Mouse (Mus musculus): ENCODE results near the gene Cd22.
"Not testable (repeated sequence)": the region's sequence is repeated elsewhere in the genome, so short reads cannot be mapped to it uniquely, and the experiment has no call there.

Cd22 gene

DNA sequence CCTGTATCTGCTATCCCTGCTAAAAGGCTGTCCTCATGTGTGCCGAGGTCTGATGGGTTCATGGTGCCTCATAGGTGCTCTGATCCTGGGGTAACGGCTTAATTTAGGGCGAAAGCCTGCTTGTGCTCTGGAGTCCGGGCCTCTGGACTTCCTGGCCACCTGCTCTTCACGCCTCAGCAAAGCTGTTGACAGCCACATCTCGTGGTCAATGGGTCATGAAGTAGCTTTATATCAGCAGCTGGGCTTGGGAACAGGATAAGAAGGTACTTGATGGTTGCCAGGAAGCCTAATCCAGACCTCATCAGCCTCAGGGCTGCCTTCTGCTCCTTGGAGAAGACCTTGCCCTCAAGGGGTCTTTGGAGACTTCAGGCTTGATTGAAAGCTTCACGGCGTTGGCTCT lies 16.8 kb downstream of the Cd22 start:
- DNase-seq (ENCODE audit: low read depth, low spot score), result no peak

DNA sequence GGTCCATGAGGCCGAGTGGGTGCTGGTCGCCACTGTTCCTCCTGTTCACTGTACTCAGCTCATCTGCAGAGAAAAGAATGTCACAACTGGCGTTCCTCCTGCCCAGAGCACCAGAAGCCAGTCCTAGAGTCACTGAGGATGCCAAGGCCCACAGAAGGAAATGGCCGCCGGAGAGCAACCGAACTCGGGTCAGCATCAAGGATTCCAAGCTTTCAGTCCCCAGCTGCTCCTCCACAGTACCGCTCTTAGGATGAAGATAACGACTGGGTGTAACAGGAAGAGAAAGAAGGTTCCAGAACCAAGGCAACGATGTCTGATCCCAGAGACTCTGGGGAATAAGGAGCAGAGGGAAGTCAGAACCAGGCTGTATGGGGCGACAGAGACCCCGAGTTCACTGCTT lies 18.7 kb downstream of the Cd22 start, which contains the start of gene Ffar1:
Ffar1 (minus strand) TSS at position 101 of the 400 bp plus-strand sequence.
- DNase-seq (ENCODE audit: low read depth, low spot score), result no peak

DNA sequence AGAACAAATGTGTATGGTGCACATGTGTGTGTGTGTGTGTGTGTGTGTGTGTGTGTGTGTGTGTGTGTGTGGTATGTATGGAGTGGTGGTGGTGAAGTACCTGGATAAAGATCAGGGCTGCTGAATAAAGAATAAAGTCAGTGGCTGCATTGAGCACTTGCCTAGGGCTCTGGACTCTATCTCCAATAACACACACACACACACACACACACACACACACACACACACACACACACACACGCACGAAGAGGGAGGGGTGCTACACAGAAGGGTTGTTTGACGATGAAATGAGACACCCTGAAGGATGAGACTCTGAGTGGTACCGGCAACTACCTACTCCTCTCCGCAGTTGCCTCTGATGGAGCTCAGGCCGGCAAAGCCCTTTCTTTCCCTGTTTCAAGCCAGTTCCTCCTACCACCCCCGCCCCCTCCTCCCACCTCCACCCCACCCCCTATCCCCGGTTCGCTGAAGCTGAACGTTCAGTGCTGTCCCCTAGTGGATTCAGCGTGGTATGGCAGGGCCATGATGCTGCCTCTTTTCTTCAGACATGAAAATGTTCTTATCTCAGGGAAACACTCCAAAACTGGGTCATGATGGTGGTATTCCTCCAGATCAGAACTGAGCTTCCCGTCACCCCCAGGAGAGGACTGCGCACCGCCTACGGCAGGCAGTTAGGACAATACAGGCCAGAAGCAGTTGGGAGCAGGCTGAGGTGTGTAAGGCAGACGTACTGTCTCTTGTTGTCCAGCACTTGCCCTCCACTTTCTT lies 20.3 kb downstream of the Cd22 start:
- DNase-seq (ENCODE audit: low read depth, low spot score), result peak; percentile 29

DNA sequence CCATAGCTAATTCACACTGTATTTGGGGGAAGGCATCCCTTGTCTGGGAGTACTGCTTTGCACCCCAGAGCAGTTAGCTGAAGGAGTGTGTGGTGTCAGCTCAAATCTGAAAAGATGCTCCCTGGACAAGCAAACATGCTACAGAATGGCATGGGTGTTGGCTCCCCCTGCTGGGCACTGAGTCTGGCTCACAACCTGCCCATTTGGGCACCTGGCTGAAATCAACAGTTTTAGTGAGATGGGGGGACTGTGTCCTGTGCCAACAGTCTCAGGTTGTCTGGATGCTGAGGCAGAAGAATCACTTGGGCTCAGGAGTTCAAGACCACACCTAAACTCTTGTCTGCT lies 20.9 kb downstream of the Cd22 start:
- peak; percentile 38 for DNase-seq (ENCODE audit: low read depth, low spot score)

DNA sequence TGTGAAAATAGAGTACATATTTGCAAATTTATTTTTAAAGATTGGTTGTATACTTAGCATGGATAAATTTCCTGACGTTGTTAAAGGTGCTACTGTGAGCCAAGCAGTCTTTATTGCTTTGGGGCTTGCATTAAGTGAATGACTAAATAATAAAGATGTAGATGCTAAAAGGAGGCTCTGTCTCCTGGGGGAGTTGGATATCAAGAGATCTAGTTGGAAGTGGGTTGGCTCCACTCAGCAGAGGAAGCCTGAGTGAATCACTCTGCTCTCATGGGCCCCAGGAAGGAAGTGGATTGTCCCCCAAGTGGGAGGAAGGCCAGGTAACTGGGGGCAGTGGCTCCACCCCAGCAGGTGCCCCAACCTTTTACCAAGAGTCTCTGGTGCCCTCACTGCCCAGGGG lies 22.4 kb downstream of the Cd22 start:
- DNase-seq (ENCODE audit: low read depth, low spot score), result no peak

DNA sequence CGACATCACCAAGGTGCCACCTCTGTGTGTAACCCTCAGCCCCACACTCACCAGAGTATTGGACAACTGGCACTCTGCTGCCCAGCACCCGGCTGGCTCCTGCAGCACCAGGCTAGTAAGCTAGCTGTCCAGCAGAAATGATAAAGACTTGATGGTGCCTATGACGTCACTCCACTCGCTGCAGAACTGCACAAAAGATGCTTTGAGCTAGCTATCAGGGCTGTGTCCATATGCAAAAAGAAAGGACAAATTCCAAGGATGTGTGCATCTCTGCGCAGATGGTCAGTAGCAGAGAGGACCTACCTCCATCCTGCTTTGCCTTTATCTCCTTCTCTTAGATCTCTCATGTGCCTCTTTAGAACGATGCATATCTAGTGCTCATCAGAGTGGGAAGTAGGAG lies 24.1 kb downstream of the Cd22 start, which contains the start of gene Ffar3:
Ffar3 (minus strand) TSS at position 101 of the 400 bp plus-strand sequence.
- DNase-seq (ENCODE audit: low read depth, low spot score), result no peak

DNA sequence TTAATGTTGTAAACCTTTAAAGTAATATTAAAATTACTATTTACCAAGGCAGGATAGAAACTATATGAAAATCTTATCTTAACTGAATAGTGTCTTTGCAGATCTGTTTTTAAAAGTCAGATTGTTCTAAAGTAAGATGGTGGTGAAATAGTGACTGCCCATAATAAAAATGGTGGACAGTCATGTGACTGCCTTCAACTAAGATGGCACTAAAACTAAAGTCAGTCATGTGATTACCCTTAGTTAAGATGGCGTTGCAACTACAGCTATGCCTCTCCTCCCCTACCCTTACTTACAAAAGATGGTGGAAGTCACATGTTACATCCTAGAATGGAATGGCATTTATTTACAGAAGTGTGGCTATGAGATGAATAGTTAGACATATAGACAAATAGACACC lies 28.7 kb downstream of the Cd22 start:
- no peak for DNase-seq (ENCODE audit: low read depth, low spot score)

DNA sequence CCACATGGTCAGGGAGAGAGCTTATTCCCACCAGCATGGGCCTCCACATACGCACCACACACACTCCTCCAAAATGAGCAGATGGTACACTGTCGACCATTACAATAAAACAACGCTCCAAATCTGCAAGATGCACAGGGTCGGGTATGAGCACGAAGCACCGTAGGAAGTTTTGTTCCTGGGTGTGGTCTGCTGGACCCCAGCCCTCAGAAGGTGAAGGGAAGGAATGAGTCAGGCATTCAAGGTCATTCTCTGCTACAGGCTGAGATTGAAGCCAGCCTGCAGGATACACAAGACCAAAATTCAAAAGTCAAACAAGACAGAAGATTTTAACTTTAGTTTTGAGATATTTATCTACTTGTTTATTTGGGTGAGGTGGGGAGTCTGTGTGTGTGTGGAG lies 32.2 kb downstream of the Cd22 start:
- no peak for DNase-seq (ENCODE audit: low read depth, low spot score)

DNA sequence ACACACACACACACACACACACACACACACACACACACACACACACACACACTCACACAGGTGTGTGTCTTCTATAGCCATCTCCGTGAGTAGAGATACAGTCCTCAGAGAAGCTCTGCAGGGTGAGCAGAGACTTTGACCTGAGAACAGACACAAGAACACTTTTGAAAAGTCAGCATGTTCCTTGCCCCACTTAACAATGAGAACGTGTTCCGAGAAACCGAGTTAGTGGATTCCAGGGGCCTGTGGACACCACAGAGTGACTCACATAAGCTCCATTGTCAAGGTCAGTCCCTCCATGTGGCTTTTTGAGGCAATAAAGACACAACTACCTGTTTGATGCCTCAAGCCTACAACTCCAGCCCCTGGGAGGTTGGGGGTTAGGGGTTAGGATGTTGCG lies 32.8 kb downstream of the Cd22 start:
- DNase-seq (ENCODE audit: low read depth, low spot score), result no peak

DNA sequence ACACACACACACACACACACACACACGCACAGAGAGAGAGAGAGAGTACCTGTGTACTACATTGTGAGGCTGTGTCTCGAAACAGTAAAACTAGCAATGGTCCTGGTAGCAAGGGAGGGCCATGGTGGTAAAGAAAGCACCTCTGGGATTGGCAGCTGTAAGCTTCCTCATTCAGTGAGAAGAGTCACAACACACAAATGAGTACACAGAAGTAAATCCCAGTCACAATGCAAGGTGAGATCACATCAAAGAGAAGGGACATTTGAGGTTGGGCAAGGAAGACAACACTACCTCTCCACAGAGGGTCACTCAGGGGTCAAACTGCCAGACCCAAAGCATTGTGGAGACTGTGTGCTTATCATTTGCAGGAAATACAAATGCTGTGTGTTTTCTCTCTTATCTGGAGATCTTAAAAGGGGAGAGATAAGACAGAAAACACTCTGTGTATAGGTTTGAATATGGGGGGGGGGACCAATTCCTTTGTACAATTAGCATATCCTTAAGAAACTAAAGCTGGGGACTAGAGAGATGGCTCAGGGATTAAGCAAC lies 33.6 kb downstream of the Cd22 start:
- DNase-seq (ENCODE audit: low read depth, low spot score), result no peak

DNA sequence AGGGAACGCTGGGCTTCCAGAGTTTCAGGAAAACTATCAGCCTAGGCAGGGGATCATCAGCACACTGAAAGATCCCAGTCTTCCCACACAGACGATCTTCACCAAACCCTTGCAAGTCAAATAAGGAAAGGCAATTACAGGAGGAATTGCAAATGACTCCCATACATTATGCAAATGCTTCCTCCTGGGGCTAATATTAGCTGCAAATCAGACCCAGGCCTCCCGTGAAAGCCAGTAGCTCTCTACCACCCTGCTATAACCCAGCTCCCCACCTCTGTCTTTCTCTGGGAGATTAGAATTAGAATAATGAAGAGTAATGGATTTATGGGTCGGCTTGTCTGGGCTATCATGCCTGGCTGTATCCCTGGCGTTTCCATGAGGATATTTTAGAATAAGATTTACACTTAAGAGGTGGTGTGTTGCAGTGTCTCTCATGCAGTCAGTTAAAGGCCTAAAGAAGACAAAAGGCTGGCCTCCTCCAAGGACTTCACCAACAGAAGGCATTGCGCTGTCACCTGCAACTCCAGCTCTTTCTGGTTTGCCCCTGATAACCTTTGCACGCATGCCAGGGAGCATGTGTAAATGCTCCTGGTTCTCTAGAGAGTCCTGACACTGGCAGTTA lies 35.4 kb downstream of the Cd22 start:
- no peak for DNase-seq (ENCODE audit: low read depth, low spot score)

DNA sequence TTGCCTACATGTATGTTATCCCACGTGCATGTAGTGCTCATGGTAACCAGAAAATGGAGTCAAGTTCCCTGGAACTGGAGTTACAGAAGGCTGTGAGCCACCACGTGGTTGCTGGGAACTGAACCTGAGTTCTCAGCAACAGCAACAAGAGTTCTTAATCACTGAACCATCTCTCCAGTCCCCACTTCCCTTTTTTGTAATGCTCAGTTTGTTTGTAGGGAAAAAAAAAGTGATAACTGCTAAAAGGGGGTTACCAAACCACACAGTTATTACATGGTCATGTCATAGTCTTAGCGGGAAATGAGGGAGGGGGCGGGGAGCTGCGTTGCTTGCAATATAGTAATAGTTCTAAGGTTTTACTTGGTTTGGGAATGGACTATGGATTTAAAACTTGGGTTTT lies 38.0 kb downstream of the Cd22 start:
- DNase-seq (ENCODE audit: low read depth, low spot score), result no peak

DNA sequence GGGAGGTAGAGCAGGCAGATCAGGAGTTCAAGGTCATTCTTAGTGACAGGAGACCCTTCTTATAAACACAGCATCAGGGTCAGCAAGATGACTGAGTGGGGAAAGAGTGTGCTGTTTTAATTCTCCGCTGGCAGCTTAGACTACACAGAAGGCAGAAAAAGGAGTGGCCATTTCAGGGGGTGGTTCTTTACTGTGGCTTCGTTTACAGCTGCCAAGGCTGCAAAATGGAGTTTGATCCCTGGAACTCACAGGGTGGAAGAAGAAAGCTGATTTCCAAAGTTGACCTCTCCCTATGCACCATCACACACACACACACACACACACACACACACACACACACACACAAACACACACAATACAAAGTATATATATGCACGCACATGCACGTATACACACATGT lies 38.8 kb downstream of the Cd22 start:
- no peak for DNase-seq (ENCODE audit: low read depth, low spot score)

DNA sequence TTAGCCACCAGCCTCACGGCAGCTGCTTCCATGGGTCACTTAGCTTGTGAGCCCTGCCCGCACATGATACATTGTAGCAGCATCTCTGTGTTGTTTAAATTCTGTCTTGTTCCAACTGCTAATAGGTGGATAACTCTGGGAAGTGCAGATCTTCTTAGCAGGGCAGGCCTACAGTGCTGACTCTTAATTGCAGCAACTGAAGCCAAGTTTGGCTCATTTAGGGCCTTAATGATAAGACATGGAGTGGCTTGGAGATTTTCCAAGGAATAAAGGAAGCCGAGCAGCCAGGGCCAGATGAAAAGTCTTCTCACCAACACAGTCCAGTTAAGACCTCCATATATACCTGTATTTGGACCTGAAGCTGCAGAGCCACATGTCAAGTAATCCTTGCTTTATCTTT lies 39.8 kb downstream of the Cd22 start:
- DNase-seq (ENCODE audit: low read depth, low spot score), result no peak

DNA sequence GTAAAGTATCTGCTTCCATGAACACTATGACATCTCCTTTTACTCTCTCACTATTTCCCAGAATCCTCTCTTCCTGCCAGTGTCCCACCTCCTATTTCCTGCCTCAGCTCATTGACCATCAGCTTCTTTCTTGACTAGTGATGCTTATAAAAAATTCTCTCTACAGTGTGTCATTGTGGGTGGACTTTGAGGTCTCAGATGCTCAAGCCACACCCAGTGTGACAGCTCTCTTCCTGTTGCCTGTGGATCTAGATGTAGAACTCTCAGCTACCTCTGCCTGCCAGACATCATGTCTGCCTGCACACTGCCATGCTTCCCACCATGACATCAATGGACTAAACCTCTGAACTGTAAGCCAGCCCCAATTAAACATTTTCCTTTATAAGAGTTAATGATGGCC lies 42.9 kb downstream of the Cd22 start:
- no peak for DNase-seq (ENCODE audit: low read depth, low spot score)

DNA sequence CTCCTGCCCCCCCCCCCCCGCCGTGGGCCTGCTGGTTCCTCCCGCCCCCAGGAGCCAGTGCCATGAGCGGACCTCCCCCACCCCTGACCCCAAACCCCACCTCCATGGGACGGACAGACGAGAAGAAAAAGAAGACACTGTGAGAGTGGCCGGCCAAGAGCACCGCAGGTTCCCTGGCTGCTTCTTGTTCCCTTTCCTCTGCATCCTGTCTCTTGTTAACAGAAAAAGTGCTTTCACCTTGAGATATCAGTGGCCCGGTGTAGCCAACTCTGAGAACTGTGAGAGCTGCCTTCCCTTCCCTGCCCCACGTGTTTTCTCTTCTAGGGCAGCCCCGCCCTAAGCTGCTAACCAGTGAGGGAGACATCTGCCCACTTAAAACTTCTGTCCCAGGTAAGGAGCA lies 47.5 kb downstream of the Cd22 start:
- not testable (repeated sequence) for DNase-seq (ENCODE audit: low read depth, low spot score)

DNA sequence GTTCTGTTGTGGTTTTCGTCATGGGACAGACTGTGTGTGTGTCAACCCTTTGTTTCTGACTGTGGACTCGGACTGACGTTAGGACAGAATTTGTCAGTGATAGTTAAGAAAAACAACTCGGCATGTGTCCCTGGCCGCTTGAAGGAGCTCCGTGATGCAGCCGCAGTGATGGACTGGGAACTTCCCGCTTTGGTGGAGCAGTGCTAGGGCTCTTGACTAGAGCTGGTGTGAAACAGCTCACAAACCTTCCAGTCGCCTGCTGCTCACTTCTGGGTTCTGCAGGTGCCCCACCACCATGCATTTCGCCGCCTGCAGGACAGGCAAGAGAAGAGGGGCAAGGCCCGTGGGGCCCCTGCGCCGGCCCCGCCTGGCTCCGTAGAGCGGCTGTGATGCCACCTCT lies 47.9 kb downstream of the Cd22 start:
- DNase-seq (ENCODE audit: low read depth, low spot score), result no peak

DNA sequence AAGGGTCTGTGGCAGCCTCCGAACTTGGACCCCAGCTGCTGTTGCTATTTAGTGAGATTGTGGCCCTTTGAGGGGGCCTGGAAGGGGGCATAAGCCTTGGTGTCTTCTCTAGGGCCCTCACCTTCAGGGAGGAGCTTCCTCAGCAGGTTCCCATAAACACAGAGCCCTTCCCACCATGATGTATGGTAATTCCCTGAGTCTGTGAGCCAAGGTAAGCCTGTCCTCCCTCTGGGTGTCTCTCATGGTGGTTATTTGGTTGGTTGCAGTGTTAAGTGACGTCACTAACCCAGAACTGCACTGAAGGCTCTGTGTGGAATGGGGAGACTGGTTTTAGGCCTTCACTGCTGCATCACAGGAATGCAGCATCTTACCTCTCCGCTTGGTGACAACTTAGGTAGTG lies 50.7 kb downstream of the Cd22 start:
- no peak for DNase-seq (ENCODE audit: low read depth, low spot score)

DNA sequence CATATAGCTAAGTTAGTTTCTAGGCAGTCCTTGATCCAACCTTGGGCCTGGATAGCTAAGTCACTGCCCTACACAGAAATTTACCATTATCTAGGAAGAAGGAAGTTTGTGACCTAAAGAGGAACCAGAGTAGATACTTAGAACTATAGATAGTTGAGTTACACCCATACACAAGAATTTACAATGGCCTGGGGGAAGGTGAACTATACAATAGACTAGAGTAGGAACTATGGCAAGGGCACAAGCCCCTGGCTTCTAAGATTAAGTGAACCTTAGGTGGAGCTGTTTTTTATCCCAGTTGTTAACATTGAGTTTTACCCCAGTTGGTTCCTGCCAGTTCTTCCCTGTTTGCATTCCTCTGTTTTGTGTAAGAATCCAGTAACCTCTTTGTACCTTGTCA lies 51.3 kb downstream of the Cd22 start:
- DNase-seq (ENCODE audit: low read depth, low spot score), result not testable (repeated sequence)

DNA sequence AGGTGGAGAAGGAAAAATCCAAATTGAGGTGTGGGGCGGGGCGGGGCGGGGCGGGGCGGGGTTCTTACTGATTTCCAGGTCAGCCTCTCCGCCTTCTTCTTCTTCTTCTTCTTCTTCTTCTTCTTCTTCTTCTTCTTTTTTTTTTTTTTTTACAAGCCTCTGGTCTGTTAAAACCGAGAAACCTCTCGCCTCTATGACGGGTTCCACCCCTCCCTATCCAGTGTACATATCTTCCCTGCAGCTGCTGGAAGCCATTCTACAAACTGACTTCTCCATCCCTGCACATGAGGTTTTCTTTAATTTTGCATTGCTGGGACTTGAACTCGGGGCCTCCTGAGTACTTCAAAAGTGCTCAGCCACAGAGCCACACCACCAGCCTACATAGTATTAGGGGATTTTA lies 53.5 kb downstream of the Cd22 start:
- no peak for DNase-seq (ENCODE audit: low read depth, low spot score)

DNA sequence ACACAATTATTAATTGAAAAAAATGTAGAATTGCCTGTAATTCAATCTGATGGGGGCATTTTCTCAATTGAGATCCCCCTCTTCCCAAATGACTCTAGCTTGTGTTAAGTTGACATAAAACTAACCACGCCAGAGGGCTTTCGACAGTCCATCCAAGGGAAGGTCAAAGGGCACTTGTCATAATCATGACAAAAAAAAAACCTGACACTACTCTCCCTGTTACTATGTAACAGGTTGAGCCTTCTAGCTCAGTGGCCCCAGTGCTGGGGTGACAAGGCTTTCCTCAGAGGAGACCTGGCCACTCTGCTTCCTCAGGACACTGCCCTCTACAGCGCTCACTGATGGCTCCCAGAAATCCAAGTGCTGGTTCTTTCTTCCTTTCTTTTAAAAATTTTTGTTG lies 55.8 kb downstream of the Cd22 start:
- no peak for DNase-seq (ENCODE audit: low read depth, low spot score)

DNA sequence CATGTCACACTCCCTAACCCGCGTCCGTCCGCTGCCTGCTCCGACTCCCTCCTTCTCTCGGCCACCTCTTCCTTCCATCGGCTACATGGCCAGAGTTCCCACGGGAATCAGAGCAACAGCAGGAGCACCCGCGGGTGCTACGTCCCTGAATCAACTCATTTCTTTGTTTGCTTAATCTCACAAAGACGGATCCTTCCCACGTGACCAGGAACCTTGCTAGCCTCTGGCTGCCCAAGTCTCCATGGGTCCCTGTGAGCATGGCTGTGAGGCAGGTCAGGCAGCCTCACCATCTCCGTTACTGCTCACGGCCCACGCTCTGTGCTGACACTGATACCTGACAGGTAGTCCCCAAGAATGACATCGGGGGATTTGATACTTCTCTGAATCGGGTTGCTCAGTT lies 56.5 kb downstream of the Cd22 start, which contains the start of gene Ffar2:
Ffar2 (minus strand) TSS at position 101 of the 400 bp plus-strand sequence.
- DNase-seq (ENCODE audit: low read depth, low spot score), result no peak

DNA sequence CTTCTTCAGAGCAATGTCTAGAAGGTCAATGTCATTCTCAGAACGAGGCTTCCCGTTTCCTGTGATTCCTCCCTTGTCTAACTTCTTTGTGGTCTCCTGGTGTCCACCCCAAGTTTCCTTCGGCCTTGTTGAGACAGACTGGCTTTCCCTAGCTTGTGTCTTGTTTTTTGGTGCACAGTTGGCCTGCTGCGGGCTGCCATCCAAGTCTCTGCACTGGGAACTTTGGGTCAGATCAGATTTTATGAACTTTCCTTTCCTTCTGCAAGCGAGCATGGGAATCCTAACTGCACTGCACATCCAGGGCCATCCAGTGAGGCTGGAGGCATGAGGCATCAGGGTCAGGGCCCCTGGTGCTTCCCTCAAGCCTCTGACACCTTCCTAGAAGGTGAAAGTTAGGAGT lies 58.6 kb downstream of the Cd22 start:
- no peak for DNase-seq (ENCODE audit: low read depth, low spot score)
